Comparison of ENCODE assay signal across 18 mouse cellular contexts in the genomic region with DNA sequence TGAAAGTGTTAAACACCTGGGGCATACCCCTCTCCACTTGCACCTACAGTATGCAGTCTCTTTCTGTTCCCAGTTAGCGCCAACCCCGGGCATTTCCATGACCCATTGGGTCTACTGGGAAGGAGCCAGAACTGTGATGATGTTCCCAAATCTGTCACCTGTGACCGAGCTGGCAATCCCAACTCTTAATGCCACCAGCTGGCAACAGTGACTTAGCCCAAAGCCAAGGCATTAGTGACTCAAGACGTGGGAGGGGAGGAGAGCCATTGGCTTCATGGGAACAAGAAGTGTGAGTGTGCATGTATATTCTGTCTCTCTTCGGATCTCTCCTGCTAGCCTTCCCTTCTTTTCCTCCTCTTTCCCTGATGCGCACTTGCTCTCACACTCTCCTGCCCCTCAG.
A peak's percentile ranks its signal among the peaks of the same experiment; 100 is the strongest.
DNase-seq lines count a peak whose midpoint lies in the region; ATAC-seq lines count a peak whose summit lies in the region.
"Had no signal": no experiment of that assay in that cellular context is flagged by ENCODE, and none has a peak within 500 bp of the region (broad histone marks: within the 10 kb centered on the region; RNA-seq: fewer than 3 reads in every experiment).

No protein-coding gene starts in this region.

- 0 out of 2 replicates have a peak, but pooled peaks cover 4% of the 10 kb centered on the region for H3K27me3 ChIP-seq in kidney, embryonic 15.5 days
- H3K27me3 ChIP-seq: limb, embryonic 15.5 days had no signal

- no peak overlapping the region for H3K4me3 ChIP-seq in kidney, embryonic 15.5 days (replicated peaks)
- H3K4me3 ChIP-seq: forebrain, embryonic 13.5 days; limb, embryonic 15.5 days had no signal

- H3K4me1 ChIP-seq in kidney, embryonic 15.5 days: peaks cover 8% of the 10 kb centered on the region

- WGBS in kidney, embryonic 15.5 days: 92% methylated on average over 6 of the region's 6 CpGs

- no peak overlapping the region for H3K4me2 ChIP-seq in kidney, embryonic 15.5 days
- H3K4me2 ChIP-seq: forebrain, embryonic 13.5 days; limb, embryonic 15.5 days had no signal

- no peak overlapping the region for H3K27ac ChIP-seq in kidney, embryonic 15.5 days
- H3K27ac ChIP-seq: forebrain, embryonic 13.5 days; limb, embryonic 15.5 days; stomach, postnatal 0 days had no signal

- DNase-seq in kidney, adult 9 months: peak; percentile 25
- DNase-seq in brain, adult 2 months (ENCODE audit: low read depth, low spot score): peak; percentile 93
- peak; percentile 83 for DNase-seq in cerebellum, adult 11-12 months
- peak; percentile 73 to 80 for DNase-seq in cerebellum, postnatal 14 days
- DNase-seq in right cerebral cortex, adult 2 months (ENCODE audit: low spot score in 2 of 2): no peak
- DNase-seq in embryo, embryonic 9.5 days (ENCODE audit: extremely low spot score): no peak
- DNase-seq: gastrocnemius, postnatal 10 days; heart, adult 18-20 months; heart, postnatal 4 days; kidney, postnatal 10 days; layer of hippocampus, postnatal 36 days; liver, postnatal 0 days had no signal

- no peak for ATAC-seq in kidney, embryonic 15.5 days (replicated peaks; ENCODE audit: low FRiP score)
- ATAC-seq: forebrain, embryonic 13.5 days; hindbrain, embryonic 16.5 days; intestine, embryonic 16.5 days; liver, postnatal 0 days had no signal

- no peak overlapping the region for H3K9ac ChIP-seq in kidney, embryonic 15.5 days
- H3K9ac ChIP-seq: forebrain, embryonic 13.5 days; limb, embryonic 15.5 days; liver, postnatal 0 days had no signal

- no peaks in the 10 kb centered on the region for H3K9me3 ChIP-seq in kidney, embryonic 15.5 days (replicated peaks)
- H3K9me3 ChIP-seq: forebrain, embryonic 13.5 days; limb, embryonic 15.5 days had no signal

- no peaks in the 10 kb centered on the region for H3K36me3 ChIP-seq in kidney, embryonic 15.5 days
- H3K36me3 ChIP-seq: limb, embryonic 15.5 days had no signal

Comparison
In these comparisons a context has a peak if more than half of its experiments do, and no peak if none do; other contexts are left out.
1. DNase-seq: peak in kidney, adult 9 months (single experiment), brain, adult 2 months (single experiment), cerebellum, adult 11-12 months (single experiment) and cerebellum, postnatal 14 days (2 of 2); none in right cerebral cortex, adult 2 months (0 of 2) and embryo, embryonic 9.5 days (single experiment).